16 mouse cellular contexts compared by ENCODE assay signal in the genomic region with DNA sequence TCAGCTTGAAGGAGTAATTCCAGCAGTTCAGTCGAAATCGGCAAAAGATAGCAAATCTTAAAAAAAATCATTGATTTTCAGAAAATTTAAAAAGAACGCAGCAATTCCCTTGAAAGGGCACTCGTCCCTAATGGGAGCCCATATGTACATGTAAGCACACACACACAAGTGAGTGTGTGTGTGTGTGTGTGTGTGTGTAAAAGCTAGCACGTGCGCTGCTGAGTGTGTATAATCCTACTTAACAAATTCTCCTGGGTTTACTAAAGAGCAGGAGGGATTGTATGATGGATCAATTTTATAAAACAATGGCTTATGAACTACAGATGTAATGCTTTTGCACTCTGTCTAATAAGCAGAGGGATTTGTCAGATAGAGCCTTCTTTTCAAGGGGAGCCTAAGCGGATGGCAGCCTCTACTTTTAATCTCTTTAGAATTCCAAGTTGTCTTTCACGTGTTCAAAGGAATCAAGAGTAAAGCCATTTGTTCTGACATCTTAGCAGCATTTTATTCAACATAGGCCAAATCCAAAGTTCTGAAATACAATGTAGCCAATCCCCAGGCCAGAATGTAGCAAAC.
DNase-seq lines count a peak whose midpoint lies in the region; ATAC-seq lines count a peak whose summit lies in the region.
"Had no signal": no experiment of that assay in that cellular context is flagged by ENCODE, and none has a peak within 500 bp of the region (broad histone marks: within the 10 kb centered on the region; RNA-seq: fewer than 3 reads in every experiment).

No protein-coding gene starts in this region.

- no peak overlapping the region for H3K27ac ChIP-seq in forebrain, embryonic 11.5 days (ENCODE audit: low read depth, low read length)
- H3K27ac ChIP-seq in forebrain, embryonic 10.5 days = no peak overlapping the region
- no peak overlapping the region for H3K27ac ChIP-seq in midbrain, embryonic 12.5 days (replicated peaks)
- no peak overlapping the region for H3K27ac ChIP-seq in midbrain, embryonic 10.5 days (replicated peaks)
- H3K27ac ChIP-seq in forebrain, embryonic 15.5 days (replicated peaks) = peak overlapping the region; percentile 33
- H3K27ac ChIP-seq in liver, embryonic 12.5 days = no peak overlapping the region
- H3K27ac ChIP-seq in intestine, embryonic 15.5 days = no peak overlapping the region
- H3K27ac ChIP-seq: embryonic facial prominence, embryonic 13.5 days; hindbrain, embryonic 10.5 days; hindbrain, embryonic 14.5 days had no signal

- 47% methylated on average over 8 of the region's 8 CpGs for WGBS in forebrain, embryonic 11.5 days
- 56% methylated on average over 8 of the region's 8 CpGs for WGBS in forebrain, embryonic 10.5 days
- WGBS in midbrain, embryonic 12.5 days = 38% methylated on average over 8 of the region's 8 CpGs
- WGBS in midbrain, embryonic 10.5 days = 56% methylated on average over 8 of the region's 8 CpGs
- 37% methylated on average over 8 of the region's 8 CpGs for WGBS in forebrain, embryonic 15.5 days
- 78% methylated on average over 8 of the region's 8 CpGs for WGBS in liver, embryonic 12.5 days (ENCODE audit: insufficient replicate concordance)
- WGBS in intestine, embryonic 15.5 days = 86% methylated on average over 8 of the region's 8 CpGs

- no peak overlapping the region for H3K4me3 ChIP-seq in forebrain, embryonic 11.5 days (ENCODE audit: low read depth, low read length)
- no peak overlapping the region for H3K4me3 ChIP-seq in forebrain, embryonic 10.5 days
- H3K4me3 ChIP-seq in midbrain, embryonic 12.5 days = no peak overlapping the region
- H3K4me3 ChIP-seq in midbrain, embryonic 10.5 days = no peak overlapping the region
- H3K4me3 ChIP-seq in forebrain, embryonic 15.5 days = no peak overlapping the region
- no peak overlapping the region for H3K4me3 ChIP-seq in liver, embryonic 12.5 days
- H3K4me3 ChIP-seq in intestine, embryonic 15.5 days (replicated peaks) = no peak overlapping the region
- H3K4me3 ChIP-seq: embryonic facial prominence, embryonic 13.5 days; heart, embryonic 12.5 days; hindbrain, embryonic 10.5 days had no signal

- no peaks in the 10 kb centered on the region for H3K36me3 ChIP-seq in forebrain, embryonic 11.5 days (ENCODE audit: control insufficient read depth, insufficient read depth, low read length)
- no peaks in the 10 kb centered on the region for H3K36me3 ChIP-seq in forebrain, embryonic 10.5 days (replicated peaks)
- no peaks in the 10 kb centered on the region for H3K36me3 ChIP-seq in midbrain, embryonic 12.5 days
- H3K36me3 ChIP-seq in midbrain, embryonic 10.5 days = no peaks in the 10 kb centered on the region
- no peaks in the 10 kb centered on the region for H3K36me3 ChIP-seq in forebrain, embryonic 15.5 days
- H3K36me3 ChIP-seq in liver, embryonic 12.5 days = no peaks in the 10 kb centered on the region
- no peaks in the 10 kb centered on the region for H3K36me3 ChIP-seq in intestine, embryonic 15.5 days
- H3K36me3 ChIP-seq: embryonic facial prominence, embryonic 13.5 days; heart, embryonic 12.5 days; hindbrain, embryonic 10.5 days had no signal

- H3K4me2 ChIP-seq in forebrain, embryonic 11.5 days (ENCODE audit: low read depth, low read length, severe bottlenecking) = no peak overlapping the region
- H3K4me2 ChIP-seq in midbrain, embryonic 12.5 days (replicated peaks) = no peak overlapping the region
- H3K4me2 ChIP-seq in forebrain, embryonic 15.5 days (replicated peaks) = no peak overlapping the region
- no peak overlapping the region for H3K4me2 ChIP-seq in liver, embryonic 12.5 days
- H3K4me2 ChIP-seq in intestine, embryonic 15.5 days (replicated peaks) = no peak overlapping the region
- H3K4me2 ChIP-seq: embryonic facial prominence, embryonic 13.5 days; heart, embryonic 12.5 days; hindbrain, embryonic 14.5 days had no signal

- no peaks in the 10 kb centered on the region for H3K9me3 ChIP-seq in forebrain, embryonic 11.5 days (ENCODE audit: control insufficient read depth, low read length)
- H3K9me3 ChIP-seq in forebrain, embryonic 10.5 days = no peaks in the 10 kb centered on the region
- H3K9me3 ChIP-seq in midbrain, embryonic 12.5 days = no peaks in the 10 kb centered on the region
- H3K9me3 ChIP-seq in midbrain, embryonic 10.5 days (replicated peaks) = no peaks in the 10 kb centered on the region
- no peaks in the 10 kb centered on the region for H3K9me3 ChIP-seq in forebrain, embryonic 15.5 days
- H3K9me3 ChIP-seq in liver, embryonic 12.5 days (replicated peaks) = no peaks in the 10 kb centered on the region
- no peaks in the 10 kb centered on the region for H3K9me3 ChIP-seq in intestine, embryonic 15.5 days
- H3K9me3 ChIP-seq: embryonic facial prominence, embryonic 13.5 days; heart, embryonic 12.5 days; hindbrain, embryonic 10.5 days had no signal

- H3K27me3 ChIP-seq in forebrain, embryonic 11.5 days (ENCODE audit: control insufficient read depth, insufficient read depth, low read length) = no peaks in the 10 kb centered on the region
- no peaks in the 10 kb centered on the region for H3K27me3 ChIP-seq in forebrain, embryonic 10.5 days (ENCODE audit: poor library complexity, severe bottlenecking)
- H3K27me3 ChIP-seq in midbrain, embryonic 12.5 days = peaks cover 8% of the 10 kb centered on the region; the same call in 1 of the 2 replicates
- H3K27me3 ChIP-seq in midbrain, embryonic 10.5 days (ENCODE audit: low read depth, poor library complexity, severe bottlenecking) = peaks cover 42% of the 10 kb centered on the region
- H3K27me3 ChIP-seq in forebrain, embryonic 15.5 days = no peaks in the 10 kb centered on the region
- H3K27me3 ChIP-seq in liver, embryonic 12.5 days (replicated peaks) = no peaks in the 10 kb centered on the region
- H3K27me3 ChIP-seq in intestine, embryonic 15.5 days (replicated peaks) = no peaks in the 10 kb centered on the region
- H3K27me3 ChIP-seq: embryonic facial prominence, embryonic 13.5 days; heart, embryonic 12.5 days had no signal

- no peak overlapping the region for H3K9ac ChIP-seq in forebrain, embryonic 11.5 days (ENCODE audit: low read length)
- no peak overlapping the region for H3K9ac ChIP-seq in midbrain, embryonic 12.5 days (replicated peaks)
- H3K9ac ChIP-seq in forebrain, embryonic 15.5 days (replicated peaks) = no peak overlapping the region
- no peak overlapping the region for H3K9ac ChIP-seq in liver, embryonic 12.5 days
- no peak overlapping the region for H3K9ac ChIP-seq in intestine, embryonic 15.5 days
- H3K9ac ChIP-seq: embryonic facial prominence, embryonic 13.5 days; heart, embryonic 12.5 days; hindbrain, embryonic 14.5 days had no signal

- peak; percentile 44; the same call in 1 of the 2 replicates for ATAC-seq in forebrain, embryonic 11.5 days (replicated peaks; ENCODE audit: low FRiP score)
- peak; percentile 71; the same call in 1 of the 2 replicates for ATAC-seq in midbrain, embryonic 12.5 days (ENCODE audit: low FRiP score, low read depth)
- ATAC-seq in forebrain, embryonic 15.5 days (replicated peaks) = peak; percentile 54; the same call in 1 of the 2 replicates
- no peak for ATAC-seq in liver, embryonic 12.5 days
- no peak for ATAC-seq in intestine, embryonic 15.5 days

- DNase-seq in forebrain, embryonic 11.5 days (ENCODE audit: low spot score) = no peak
- no peak for DNase-seq in forebrain, embryonic 10.5 days (ENCODE audit: extremely low spot score, low spot score)
- no peak for DNase-seq in midbrain, embryonic 10.5 days (ENCODE audit: low spot score)
- DNase-seq: adrenal gland, postnatal 10 days; cerebellum, adult 11-12 months; cerebellum, adult 9-10 months; cerebellum, postnatal 25 days; gastrocnemius, postnatal 25 days had no signal

- no peaks in the 10 kb centered on the region; the same call in 1 of the 2 replicates for H3K4me1 ChIP-seq in forebrain, embryonic 11.5 days (replicated peaks; ENCODE audit: control insufficient read depth, insufficient read depth, low read length)
- peaks cover 20% of the 10 kb centered on the region for H3K4me1 ChIP-seq in forebrain, embryonic 10.5 days
- H3K4me1 ChIP-seq in midbrain, embryonic 12.5 days = peaks cover 6% of the 10 kb centered on the region; the same call in 1 of the 2 replicates
- peaks cover 7% of the 10 kb centered on the region for H3K4me1 ChIP-seq in midbrain, embryonic 10.5 days
- peaks cover 16% of the 10 kb centered on the region for H3K4me1 ChIP-seq in forebrain, embryonic 15.5 days
- no peaks in the 10 kb centered on the region for H3K4me1 ChIP-seq in liver, embryonic 12.5 days
- H3K4me1 ChIP-seq in intestine, embryonic 15.5 days (replicated peaks) = no peaks in the 10 kb centered on the region
- H3K4me1 ChIP-seq: embryonic facial prominence, embryonic 13.5 days; heart, embryonic 12.5 days; hindbrain, embryonic 10.5 days had no signal

Comparison
In these comparisons a context has a peak if more than half of its experiments do, and no peak if none do; other contexts are left out.
1. ATAC-seq: peak in forebrain, embryonic 11.5 days (single experiment), midbrain, embryonic 12.5 days (single experiment) and forebrain, embryonic 15.5 days (single experiment); none in liver, embryonic 12.5 days (single experiment) and intestine, embryonic 15.5 days (single experiment).